Mouse (Mus musculus) hindbrain, embryonic 10.5 days (tissue): ENCODE measurements at regions not wholly inside any gene's neighbourhood (a gene's known extent, or its start where the extent isn't known, plus 50 kb on each side); places are given as distances from the start of the nearest gene placed in this dataset.

Experiments used
- DNase-seq: peaks from one replicate; pipeline ENCODE4 v3.0.0-alpha.2; 2017; ENCODE audit warnings: low spot score
- H3K27ac ChIP-seq: fragments of 300-500 bp; sonication (generic); 2 replicates; pipeline ENCODE4 v1.5.1; 2016; ENCODE audit warnings: mild to moderate bottlenecking, moderate library complexity
- H3K27me3 ChIP-seq: fragments of 300-500 bp; sonication (generic); 2 replicates; pipeline ENCODE4 v1.6.1; 2016; ENCODE audit warnings: mild to moderate bottlenecking; ENCODE audit not compliant: poor library complexity, insufficient read depth, severe bottlenecking
- H3K36me3 ChIP-seq: fragments of 300-500 bp; sonication (generic); 2 replicates; pipeline ENCODE4 v1.6.1; 2016; ENCODE audit warnings: mild to moderate bottlenecking, moderate library complexity
- H3K4me1 ChIP-seq: fragments of 300-500 bp; sonication (generic); replicated peaks from 2 replicates; pipeline ENCODE4 v1.6.1; 2016; ENCODE audit warnings: mild to moderate bottlenecking
- H3K4me3 ChIP-seq: fragments of 300-500 bp; sonication (generic); 2 replicates; pipeline ENCODE4 v1.5.1; 2016; ENCODE audit warnings: mild to moderate bottlenecking, moderate library complexity
- H3K9me3 ChIP-seq: fragments of 300-500 bp; sonication (generic); 2 replicates; pipeline ENCODE4 v1.6.1; 2016; ENCODE audit warnings: mild to moderate bottlenecking, moderate library complexity
- WGBS: fragments of 180-500 bp; shearing (Covaris S2); methylation state at CpG from one replicate; pipeline ENCODE4 v1.1.7; 2016; 5-methylcytosine and 5-hydroxymethylcytosine counted together

GRCm38 (mm10) chr12:80034963-80035411 lies 77.8 kb downstream of the Zfp36l1 start:
- H3K4me3 ChIP-seq = no peak overlapping the region
- H3K27ac ChIP-seq = peak overlapping the region; percentile 71
- H3K36me3 ChIP-seq = no peaks in the 10 kb centered on the region
- H3K27me3 ChIP-seq = peaks cover 4% of the 10 kb centered on the region; the same call in 1 of the 2 replicates
- H3K4me1 ChIP-seq = peaks cover 28% of the 10 kb centered on the region
- WGBS = 58% methylated on average over 4 of the region's 4 CpGs
- no peak for DNase-seq
- no peaks in the 10 kb centered on the region for H3K9me3 ChIP-seq

DNA sequence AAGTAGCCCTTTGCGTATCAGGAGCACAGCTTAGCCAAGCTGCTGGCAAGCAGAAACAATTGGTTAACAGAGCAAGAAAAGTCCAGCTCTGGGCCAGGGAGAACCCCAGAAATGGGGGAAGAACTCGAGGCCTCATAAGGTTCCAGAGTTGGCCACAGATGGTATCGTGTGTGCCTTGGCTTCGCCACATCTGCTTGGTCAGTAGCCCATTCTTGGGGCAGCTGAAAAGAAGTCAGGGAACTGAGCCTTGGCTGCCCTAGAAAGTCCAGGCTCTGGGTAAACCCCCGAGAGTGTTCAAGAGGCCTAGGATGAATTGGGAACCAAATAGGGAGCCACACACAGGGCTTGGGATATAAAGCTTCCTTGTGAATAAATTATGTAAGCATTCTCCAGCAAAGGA lies 78.7 kb downstream of the Zfp36l1 start:
- H3K36me3 ChIP-seq = no peaks in the 10 kb centered on the region
- 91% methylated on average over 5 of the region's 5 CpGs for WGBS
- no peaks in the 10 kb centered on the region for H3K9me3 ChIP-seq

DNA sequence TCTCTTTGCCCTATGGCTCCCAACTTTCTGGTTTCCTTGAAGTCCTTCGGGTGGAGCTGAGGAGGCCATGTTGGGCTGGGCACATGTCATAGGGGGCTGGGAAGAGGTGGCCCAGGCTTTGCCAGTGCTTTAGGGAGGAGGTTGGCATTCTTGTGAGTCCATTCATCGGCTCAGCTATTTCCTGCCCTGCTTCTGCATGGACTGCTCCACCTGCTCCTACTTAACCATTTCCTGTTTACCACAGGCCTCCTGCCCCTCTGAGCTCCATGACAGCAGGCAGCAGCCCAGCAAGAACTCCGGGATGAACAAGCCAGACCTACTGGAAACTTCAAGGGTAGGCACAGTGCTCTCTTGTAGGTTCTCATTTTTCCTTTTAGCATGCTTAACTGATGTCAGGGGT lies 80.3 kb downstream of the Zfp36l1 start:
- Histone ChIP-seq H3K27ac (peak overlapping the region; percentile 59), H3K27me3 (peaks cover 4% of the 10 kb centered on the region; the same call in 1 of the 2 replicates), H3K9me3 (0 out of 2 replicates have a peak, but pooled peaks cover 3% of the 10 kb centered on the region), H3K36me3 (no peaks in the 10 kb centered on the region), H3K4me1 (peaks cover 25% of the 10 kb centered on the region), H3K4me3 (no peak overlapping the region)
- WGBS = 66% methylated on average over 3 of the region's 3 CpGs
- DNase-seq = no peak

More for the DNA sequence above, 78.7 kb downstream of the Zfp36l1 start:
- Histone ChIP-seq H3K27ac (peak overlapping the region; percentile 71; the same call in 1 of the 2 replicates), H3K4me3 (no peak overlapping the region), H3K4me1 (peaks cover 25% of the 10 kb centered on the region), H3K27me3 (peaks cover 4% of the 10 kb centered on the region; the same call in 1 of the 2 replicates)
- DNase-seq = no peak

DNA sequence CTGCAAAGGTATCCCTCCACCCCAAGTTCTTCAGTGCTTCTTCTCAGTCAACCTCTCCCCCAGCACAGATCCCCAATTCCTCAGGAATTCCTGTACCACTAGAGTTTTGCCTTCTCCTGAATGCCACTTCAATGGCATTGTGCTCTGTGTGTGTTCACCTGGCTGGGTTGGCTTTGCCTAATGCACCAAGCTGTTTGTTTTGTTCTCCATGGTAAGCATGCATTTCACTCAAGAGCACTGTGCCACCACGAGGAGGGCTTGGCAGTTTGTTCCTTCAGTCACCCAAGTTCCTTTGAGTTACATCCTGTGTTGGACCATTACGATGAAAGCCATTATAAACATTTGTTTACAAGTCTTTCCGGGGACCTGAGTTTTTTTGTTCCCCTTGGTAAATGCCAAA lies 84.5 kb downstream of the Zfp36l1 start:
- peaks cover 29% of the 10 kb centered on the region for H3K4me1 ChIP-seq
- H3K4me3 ChIP-seq = no peak overlapping the region
- H3K36me3 ChIP-seq = no peaks in the 10 kb centered on the region
- peaks cover 5% of the 10 kb centered on the region; the same call in 1 of the 2 replicates for H3K27me3 ChIP-seq
- H3K9me3 ChIP-seq = 0 out of 2 replicates have a peak, but pooled peaks cover 6% of the 10 kb centered on the region
- no peak for DNase-seq
- 85% methylated on average over 3 of the region's 3 CpGs for WGBS
- no peak overlapping the region for H3K27ac ChIP-seq

- Histone ChIP-seq H3K36me3 (no peaks in the 10 kb centered on the region), H3K9me3 (0 out of 2 replicates have a peak, but pooled peaks cover 6% of the 10 kb centered on the region), H3K4me3 (peak overlapping the region; percentile 42), H3K4me1 (peaks cover 60% of the 10 kb centered on the region), H3K27me3 (peaks cover 5% of the 10 kb centered on the region; the same call in 1 of the 2 replicates), H3K27ac (peak overlapping the region; percentile 89)
- DNase-seq = no peak
- WGBS = 11% methylated on average over 18 of the region's 18 CpGs
Observed at GRCm38 (mm10) chr12:80023107-80024078, 89.4 kb downstream of the Zfp36l1 start.

DNA sequence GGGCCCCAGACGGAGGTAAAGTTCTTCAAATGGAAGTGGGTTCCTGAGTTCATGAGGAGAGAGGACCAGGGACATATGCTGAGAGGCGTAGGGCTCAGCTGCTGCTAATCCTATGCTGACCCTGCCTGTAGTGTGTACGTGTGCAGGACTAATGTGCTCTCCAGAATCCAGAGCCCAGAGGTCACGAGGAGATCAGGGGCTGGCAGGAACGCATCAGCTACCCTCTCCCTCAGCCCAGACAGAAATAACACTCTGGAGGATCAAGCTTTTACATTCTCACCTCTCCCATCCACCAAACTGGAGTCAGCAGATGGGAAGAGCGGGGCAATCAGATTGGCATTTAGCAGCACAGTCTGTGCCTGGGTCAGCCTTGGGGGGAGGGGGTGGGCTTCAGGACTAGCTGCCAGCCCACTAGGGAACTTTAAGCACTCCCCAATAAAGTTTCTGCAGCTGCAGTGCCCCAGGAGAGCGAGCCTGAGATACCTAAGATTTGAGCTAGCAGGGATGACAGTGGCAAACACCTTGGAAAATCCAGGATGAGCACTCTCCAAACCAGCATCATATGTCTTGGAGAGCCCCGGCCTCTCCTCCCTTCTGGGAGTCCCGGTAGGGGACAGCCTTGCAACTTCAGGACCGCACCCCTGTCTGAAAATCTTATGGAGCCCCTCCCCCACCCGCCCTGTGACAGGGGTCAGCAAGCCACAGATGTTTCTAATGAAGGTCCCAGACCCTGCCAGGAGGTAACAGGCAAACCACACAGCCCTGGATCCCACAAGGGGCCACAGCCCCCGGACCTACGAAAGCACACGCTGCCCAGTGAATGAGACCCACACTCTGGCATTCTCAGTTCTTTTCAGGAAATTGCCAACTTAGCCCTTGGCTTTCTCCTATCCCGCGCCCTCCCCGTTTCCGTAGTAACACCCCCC lies 90.4 kb downstream of the Zfp36l1 start:
- peaks cover 5% of the 10 kb centered on the region; the same call in 1 of the 2 replicates for H3K27me3 ChIP-seq
- 0 out of 2 replicates have a peak, but pooled peaks cover 3% of the 10 kb centered on the region for H3K9me3 ChIP-seq
- WGBS = 5% methylated on average over 18 of the region's 18 CpGs
- H3K27ac ChIP-seq = peak overlapping the region; percentile 89
- peak overlapping the region; percentile 42 for H3K4me3 ChIP-seq
- H3K36me3 ChIP-seq = no peaks in the 10 kb centered on the region
- peak; percentile 78 for DNase-seq
- H3K4me1 ChIP-seq = peaks cover 67% of the 10 kb centered on the region

GRCm38 (mm10) chr12:80021030-80021473 lies 91.8 kb downstream of the Zfp36l1 start:
- peak overlapping the region; percentile 89 for H3K27ac ChIP-seq
- peaks cover 66% of the 10 kb centered on the region for H3K4me1 ChIP-seq
- H3K9me3 ChIP-seq = no peaks in the 10 kb centered on the region
- WGBS = 5% methylated on average over 6 of the region's 6 CpGs
- no peaks in the 10 kb centered on the region for H3K36me3 ChIP-seq
- H3K27me3 ChIP-seq = peaks cover 4% of the 10 kb centered on the region; the same call in 1 of the 2 replicates
- peak overlapping the region; percentile 42 for H3K4me3 ChIP-seq
- peak; percentile 44 for DNase-seq

DNA sequence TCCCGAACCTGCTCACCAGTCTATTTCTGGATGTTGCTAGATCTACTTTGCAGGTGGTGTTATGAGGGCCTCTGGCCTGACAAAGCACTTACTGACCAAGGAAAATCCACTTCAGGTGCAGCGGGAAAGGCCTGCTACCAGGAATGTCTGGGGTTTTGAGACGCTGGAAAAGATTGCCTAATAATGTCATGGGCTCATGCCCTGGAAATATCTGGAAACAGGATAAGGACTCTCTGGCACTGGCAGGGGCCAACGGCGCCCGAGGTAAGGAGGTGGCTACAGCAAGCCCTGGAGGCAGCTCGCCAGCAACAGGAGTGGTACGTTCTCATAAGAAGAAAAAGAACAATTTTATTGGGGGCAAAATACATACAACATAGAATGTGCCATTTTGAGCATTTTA lies 94.7 kb downstream of the Zfp36l1 start:
- 88% methylated on average over 8 of the region's 8 CpGs for WGBS
- no peak for DNase-seq
- no peaks in the 10 kb centered on the region for H3K9me3 ChIP-seq
- no peaks in the 10 kb centered on the region for H3K36me3 ChIP-seq
- no peak overlapping the region for H3K4me3 ChIP-seq
- H3K27ac ChIP-seq = peak overlapping the region; percentile 73
- no peaks in the 10 kb centered on the region for H3K27me3 ChIP-seq
- peaks cover 64% of the 10 kb centered on the region for H3K4me1 ChIP-seq

DNA sequence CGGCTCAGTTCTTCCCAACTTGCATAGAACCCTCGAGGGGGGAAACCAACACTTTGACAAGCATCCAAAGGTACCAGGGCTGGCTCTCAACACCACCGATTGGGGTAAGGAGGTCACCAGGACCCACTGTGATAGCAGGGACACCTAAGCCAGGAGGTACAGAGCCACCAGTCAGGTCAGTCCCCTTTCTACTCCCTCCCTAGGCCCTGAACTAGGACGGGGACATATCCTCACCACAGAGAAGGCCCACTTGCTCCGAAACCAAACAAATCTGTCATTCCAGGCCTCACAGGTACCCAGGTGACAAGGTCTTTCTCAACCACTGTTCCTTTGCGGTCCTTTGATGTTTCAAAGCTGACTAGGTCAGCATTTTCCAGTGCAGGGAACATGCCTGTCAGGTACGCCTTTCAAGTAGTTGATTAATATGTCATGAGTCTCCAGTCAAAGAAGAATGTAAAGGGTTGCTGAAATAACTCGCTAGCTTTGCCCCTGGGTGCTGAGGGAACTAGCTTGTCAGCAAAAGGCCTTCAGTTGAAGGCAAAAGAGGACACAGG lies 95.4 kb downstream of the Zfp36l1 start:
- no peak for DNase-seq
- no peaks in the 10 kb centered on the region for H3K36me3 ChIP-seq
- WGBS = 87% methylated on average over 8 of the region's 8 CpGs
- peaks cover 59% of the 10 kb centered on the region for H3K4me1 ChIP-seq
- no peaks in the 10 kb centered on the region for H3K9me3 ChIP-seq
- H3K27me3 ChIP-seq = no peaks in the 10 kb centered on the region
- H3K27ac ChIP-seq = peak overlapping the region; percentile 73
- no peak overlapping the region for H3K4me3 ChIP-seq

DNA sequence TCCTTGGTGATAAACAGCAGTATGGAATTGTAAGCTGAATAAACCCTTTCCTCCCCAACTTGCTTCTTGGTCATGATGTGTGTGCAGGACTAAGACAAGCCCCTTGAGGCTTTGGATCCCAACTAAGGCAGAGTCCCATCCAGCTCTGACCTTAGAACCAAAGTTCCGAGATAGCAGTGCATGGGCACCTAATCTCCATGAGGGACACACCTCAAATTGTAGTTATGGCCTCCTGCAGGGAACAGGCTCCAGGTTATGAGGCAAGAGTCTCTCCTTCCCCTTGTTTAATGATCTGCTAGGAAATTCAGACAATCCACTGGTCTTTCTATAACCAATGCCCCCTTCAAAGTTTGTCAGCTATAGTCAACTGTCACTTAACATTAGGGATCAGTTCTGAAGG lies 96.9 kb downstream of the Zfp36l1 start:
- Histone ChIP-seq H3K36me3 (no peaks in the 10 kb centered on the region), H3K27ac (no peak overlapping the region), H3K27me3 (no peaks in the 10 kb centered on the region), H3K9me3 (no peaks in the 10 kb centered on the region), H3K4me3 (no peak overlapping the region), H3K4me1 (peaks cover 44% of the 10 kb centered on the region)
- WGBS = 100% methylated on average over 1 of the region's 1 CpGs
- no peak for DNase-seq

DNA sequence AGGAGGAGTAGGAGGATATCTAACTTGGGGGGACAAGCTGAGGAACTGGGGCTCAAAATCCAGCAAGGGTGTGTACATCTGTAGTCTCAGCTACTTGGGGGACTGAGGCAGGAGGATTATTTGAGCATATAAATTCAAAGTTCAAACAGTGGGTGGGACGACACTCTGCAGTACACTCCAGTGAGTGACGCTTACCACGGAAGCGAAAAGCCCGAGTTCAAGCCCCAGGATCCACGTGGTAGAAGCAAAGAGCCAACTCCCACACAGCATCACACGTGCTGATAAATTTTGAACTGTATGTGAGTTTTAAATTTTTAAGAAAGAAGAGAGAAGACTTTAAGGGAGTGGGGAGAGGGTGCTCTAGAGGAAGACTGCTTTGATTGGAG lies 98.2 kb downstream of the Zfp36l1 start:
- no peak for DNase-seq
- Histone ChIP-seq H3K27ac (peak overlapping the region; percentile 86), H3K9me3 (no peaks in the 10 kb centered on the region), H3K27me3 (no peaks in the 10 kb centered on the region), H3K4me1 (peaks cover 34% of the 10 kb centered on the region), H3K4me3 (peak overlapping the region; percentile 20; the same call in 1 of the 2 replicates), H3K36me3 (no peaks in the 10 kb centered on the region)
- 66% methylated on average over 7 of the region's 7 CpGs for WGBS
